Comparison of ENCODE assay signal across 24 mouse cellular contexts in genomic region chr10:69333212-69333611, GRCm38 (mm10). TPM values are rescaled to one million over a fixed set of nuclear protein-coding genes. Genes with fewer than 3 reads are reported as not detected.
"Had no signal": no experiment of that assay in that cellular context is flagged by ENCODE, and none has a peak within 500 bp of the region (broad histone marks: within the 10 kb centered on the region; RNA-seq: fewer than 3 reads in every experiment).

No protein-coding gene starts in this region.

- DNase-seq: gastrocnemius, adult 2 months; gastrocnemius, postnatal 10 days; gastrocnemius, postnatal 25 days; heart, adult 2 months; heart, postnatal 10 days; heart, postnatal 4 days; kidney, adult 18-20 months; kidney, adult 8-10 months; kidney, postnatal 10 days; kidney, postnatal 25 days; kidney, postnatal 4 days; liver had no signal

- H3K27ac ChIP-seq: gastrocnemius, adult 2 months; heart, adult 2 months; hindbrain, embryonic 10.5 days; hindbrain, embryonic 12.5 days; hindbrain, embryonic 14.5 days; left cerebral cortex, adult 2 months; limb, embryonic 13.5 days had no signal

- H3K9ac ChIP-seq: hindbrain, embryonic 12.5 days; hindbrain, embryonic 14.5 days; intestine, embryonic 15.5 days; limb, embryonic 13.5 days had no signal

- H3K4me3 ChIP-seq: gastrocnemius, adult 2 months; heart, adult 2 months; hindbrain, embryonic 10.5 days; hindbrain, embryonic 12.5 days; intestine, embryonic 15.5 days; layer of hippocampus, adult 2 months; left cerebral cortex, adult 2 months; limb, embryonic 13.5 days had no signal

- H3K4me1 ChIP-seq: hindbrain, embryonic 10.5 days; intestine, embryonic 15.5 days; limb, embryonic 13.5 days had no signal

- H3K4me2 ChIP-seq: heart, embryonic 11.5 days; hindbrain, embryonic 12.5 days; hindbrain, embryonic 14.5 days; intestine, embryonic 15.5 days; limb, embryonic 13.5 days; liver, embryonic 11.5 days had no signal

- H3K9me3 ChIP-seq: hindbrain, embryonic 10.5 days; hindbrain, embryonic 12.5 days; intestine, embryonic 15.5 days; limb, embryonic 13.5 days had no signal

- H3K27me3 ChIP-seq: hindbrain, embryonic 12.5 days; intestine, embryonic 15.5 days; limb, embryonic 13.5 days had no signal

- ATAC-seq: hindbrain, embryonic 16.5 days; inflammation-experienced regulatory T-cells, adult 6 months; intestine, embryonic 15.5 days; intestine, postnatal 0 days had no signal

RNA-seq across cellular contexts. Expression of gene Cdk1, which starts 19.5 kb away (rescaled TPM):
- total RNA-seq: gastrocnemius, adult 2 months had no signal
